Mouse (Mus musculus) ES-E14 (cell line): ENCODE measurements at regions not wholly inside any gene's neighbourhood (a gene's known extent, or its start where the extent isn't known, plus 50 kb on each side); places are given as distances from the start of the nearest gene placed in this dataset.
A peak's percentile ranks its signal among the peaks of the same experiment; 100 is the strongest.

Experiments used
- DNase-seq: peaks from one replicate; pipeline ENCODE4 v3.0.0-alpha.2; 2013; ENCODE audit warnings: low read depth, low spot score
- H3K27ac ChIP-seq: 2 replicates; pipeline ENCODE4 v1.5.1; 2012; ENCODE audit warnings: low read depth, mild to moderate bottlenecking, low read length, moderate library complexity, mixed read lengths; ENCODE audit not compliant: poor library complexity, insufficient read depth, severe bottlenecking
- H3K36me3 ChIP-seq: 2 replicates; pipeline ENCODE4 v1.6.1; 2012; ENCODE audit warnings: mild to moderate bottlenecking, low read length, moderate library complexity, mixed read lengths; ENCODE audit not compliant: control insufficient read depth, poor library complexity, insufficient read depth, severe bottlenecking
- H3K4me1 ChIP-seq, 2 experiments: fragments of 150-350 bp in 1 of 2; sonication (generic) in 1 of 2; 2 replicates each; pipeline ENCODE4 v1.6.1; 2012; ENCODE audit warnings: low read length in 2 of 2, mild to moderate bottlenecking in 1 of 2, mixed read lengths in 1 of 2; ENCODE audit not compliant: control insufficient read depth in 2 of 2, insufficient read depth in 2 of 2, poor library complexity in 1 of 2
- H3K4me3 ChIP-seq, 2 experiments: fragments of 150-350 bp in 1 of 2; sonication (generic) in 1 of 2; 2 replicates each; pipeline ENCODE4 v1.5.1; 2012; ENCODE audit warnings: low read length in 2 of 2, low read depth in 1 of 2, mild to moderate bottlenecking in 1 of 2, mixed read lengths in 1 of 2; ENCODE audit not compliant: insufficient read depth in 1 of 2, poor library complexity in 1 of 2, severe bottlenecking in 1 of 2
- H3K9ac ChIP-seq: 2 replicates; pipeline ENCODE4 v1.6.1; 2012; ENCODE audit warnings: low read depth, mild to moderate bottlenecking, low read length, mixed read lengths; ENCODE audit not compliant: poor library complexity, insufficient read depth, severe bottlenecking
- H3K9me3 ChIP-seq: fragments of 150-350 bp; sonication (generic); 2 replicates; pipeline ENCODE4 v1.6.1; 2012; ENCODE audit warnings: low read depth, mild to moderate bottlenecking, low read length; ENCODE audit not compliant: control insufficient read depth, insufficient read depth
- CHD2 ChIP-seq: IDR thresholded peaks from 2 replicates; pipeline ENCODE4 v1.6.1; 2014; ENCODE audit warnings: mild to moderate bottlenecking, low read depth, low read length, inconsistent platforms
- HCFC1 ChIP-seq: IDR thresholded peaks from 2 replicates; pipeline ENCODE4 v1.6.1; 2012; ENCODE audit warnings: low read length, inconsistent platforms, borderline replicate concordance; ENCODE audit not compliant: insufficient read depth
- MAFK ChIP-seq: IDR thresholded peaks from 2 replicates; pipeline ENCODE4 v1.6.1; 2014; ENCODE audit warnings: mild to moderate bottlenecking, low read depth, low read length, inconsistent platforms; ENCODE audit not compliant: insufficient read depth
- ZC3H11A ChIP-seq: IDR thresholded peaks from 2 replicates; pipeline ENCODE4 v1.6.1; 2012; ENCODE audit warnings: low read depth, mild to moderate bottlenecking, inconsistent platforms, low read length, borderline replicate concordance
- ZNF384 ChIP-seq: IDR thresholded peaks from 2 replicates; pipeline ENCODE4 v1.6.1; 2012; ENCODE audit warnings: low read depth, low read length, inconsistent platforms
- in situ Hi-C, 2 experiments: fragments of 600-800 bp; cut with MboI; formaldehyde crosslinking; loops; one replicate each; pipeline ENCODE4 v1.15.1; 2025; ENCODE audit warnings: low sequenced_read_pairs in 2 of 2, inconsistent platforms in 1 of 2; ENCODE audit not compliant: unreplicated experiment in 2 of 2

- Histone ChIP-seq H3K4me1 (peaks cover 0 to 2% of the 10 kb centered on the region in 2 experiments; a peak in 1 of 4 replicates), H3K36me3 (no peaks in the 10 kb centered on the region), H3K9me3 (no peaks in the 10 kb centered on the region), H3K9ac (no peak overlapping the region), H3K4me3 (no peak overlapping the region), H3K27ac (no peak overlapping the region)
- in situ Hi-C loops = no loop called here
- no peak for DNase-seq
- TF ChIP-seq ZNF384 (no peak), ZC3H11A (no peak), MAFK (no peak), CHD2 (no peak), HCFC1 (no peak)
Measured at GRCm38 (mm10) chr3:52608086-52608426, 339.9 kb downstream of the Foxo1 start.

GRCm38 (mm10) chr3:52607379-52608085 is 339.4 kb downstream of the Foxo1 start:
- no peaks in the 10 kb centered on the region for H3K9me3 ChIP-seq
- no peak overlapping the region for H3K9ac ChIP-seq
- no peaks in the 10 kb centered on the region for H3K36me3 ChIP-seq
- H3K4me1 ChIP-seq = peaks cover 0 to 2% of the 10 kb centered on the region in 2 experiments; a peak in 1 of 4 replicates
- no peak overlapping the region for H3K27ac ChIP-seq
- no peak overlapping the region for H3K4me3 ChIP-seq
- TF ChIP-seq ZNF384 (no peak), HCFC1 (no peak), ZC3H11A (no peak), CHD2 (no peak), MAFK (no peak)
- in situ Hi-C loops = no loop called here
- no peak for DNase-seq

GRCm38 (mm10) chr3:52605261-52605771 is 337.2 kb downstream of the Foxo1 start:
- Histone ChIP-seq H3K27ac (no peak overlapping the region), H3K4me3 (no peak overlapping the region), H3K36me3 (no peaks in the 10 kb centered on the region), H3K9ac (no peak overlapping the region), H3K9me3 (no peaks in the 10 kb centered on the region), H3K4me1 (peaks cover 0 to 2% of the 10 kb centered on the region in 2 experiments; a peak in 1 of 4 replicates)
- in situ Hi-C loops = no loop called here
- DNase-seq = peak; percentile 20
- TF ChIP-seq HCFC1 (no peak), ZNF384 (no peak), CHD2 (no peak), MAFK (no peak), ZC3H11A (no peak)

GRCm38 (mm10) chr3:52603244-52603704 is 335.1 kb downstream of the Foxo1 start:
- Histone ChIP-seq H3K27ac (no peak overlapping the region), H3K4me1 (peaks cover 0 to 2% of the 10 kb centered on the region in 2 experiments; a peak in 1 of 4 replicates), H3K9ac (no peak overlapping the region), H3K9me3 (no peaks in the 10 kb centered on the region), H3K36me3 (no peaks in the 10 kb centered on the region), H3K4me3 (no peak overlapping the region)
- no peak for DNase-seq
- TF ChIP-seq ZC3H11A (no peak), MAFK (no peak), HCFC1 (no peak), ZNF384 (no peak), CHD2 (no peak)
- in situ Hi-C loops = no loop called here
